Mouse (Mus musculus) brain, embryonic 14.5 days (tissue): ENCODE data around the gene Tmem218.

Source experiments
- CTCF ChIP-seq: fragments of 200-500 bp; IDR thresholded peaks from 2 replicates; pipeline ENCODE4 v1.5.1; 2012; ENCODE audit warnings: inconsistent platforms, mild to moderate bottlenecking, moderate library complexity, borderline replicate concordance; ENCODE audit not compliant: insufficient read depth, insufficient read length; ENCODE audit errors: extremely low read depth
- POLR2A ChIP-seq: fragments of 200-500 bp; IDR thresholded peaks from 2 replicates; pipeline ENCODE4 v1.6.1; 2012; ENCODE audit warnings: mild to moderate bottlenecking, inconsistent platforms, borderline replicate concordance; ENCODE audit not compliant: poor library complexity, insufficient read depth, insufficient read length, severe bottlenecking; ENCODE audit errors: extremely low read depth

DNA sequence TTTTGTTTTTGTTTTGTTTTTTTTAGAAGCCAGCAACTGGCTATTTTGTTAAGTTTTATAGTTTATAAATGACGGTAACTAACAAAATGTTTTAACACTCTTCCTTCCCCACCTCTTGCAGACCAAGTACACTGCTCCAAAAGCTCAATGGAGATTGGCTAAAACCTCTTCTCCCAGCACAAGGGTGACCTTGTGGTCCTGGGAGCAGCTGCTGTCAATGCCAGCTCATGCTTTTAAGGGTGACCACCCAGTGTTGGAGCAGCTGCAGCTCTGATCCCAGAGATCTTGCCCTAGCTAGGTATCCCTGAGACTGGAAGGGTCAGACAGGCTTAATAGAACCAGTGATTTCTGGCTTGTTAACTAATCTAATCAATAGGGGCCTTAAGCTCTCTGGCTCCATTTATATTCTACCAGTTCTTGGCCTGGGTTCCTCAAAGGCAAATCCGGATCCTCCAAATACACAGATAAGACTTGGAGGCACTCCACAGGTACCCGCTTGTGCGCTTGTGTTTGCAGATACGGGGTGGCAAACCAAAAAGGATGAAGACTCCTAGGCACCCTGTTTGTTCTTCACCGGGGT is 46.6 kb downstream of the Tmem218 start:
- no peak for TF ChIP-seq CTCF
- TF ChIP-seq POLR2A = no peak
